Mouse (Mus musculus) hindbrain, embryonic 11.5 days (tissue): ENCODE data around the gene Foxl2. TPM values are rescaled to one million over a fixed set of nuclear protein-coding genes. Genes with fewer than 3 reads are reported as not detected.
A peak's percentile ranks its signal among the peaks of the same experiment; 100 is the strongest.

ENCODE experiments used
- ATAC-seq: fragments of 200-750 bp; cut with Nextera tagmentation; 2 replicates; pipeline ENCODE4 v1.8.0; 2017; ENCODE audit warnings: mild to moderate bottlenecking, moderate TSS enrichment, moderate library complexity; ENCODE audit not compliant: low FRiP score
- DNase-seq: peaks from one replicate; pipeline ENCODE4 v3.0.0-alpha.2; 2015; ENCODE audit warnings: low spot score
- H3K27ac ChIP-seq: fragments of 300-500 bp; sonication (generic); 2 replicates; pipeline ENCODE4 v1.5.1; 2014; ENCODE audit warnings: mild to moderate bottlenecking, low read depth, low read length
- H3K27me3 ChIP-seq: fragments of 300-500 bp; sonication (generic); 2 replicates; pipeline ENCODE4 v1.6.1; 2014; ENCODE audit warnings: mild to moderate bottlenecking, low read length, moderate library complexity, mixed read lengths; ENCODE audit not compliant: control insufficient read depth, insufficient read depth
- H3K36me3 ChIP-seq: fragments of 300-500 bp; sonication (generic); 2 replicates; pipeline ENCODE4 v1.6.1; 2014; ENCODE audit warnings: mild to moderate bottlenecking, low read length, moderate library complexity, mixed read lengths; ENCODE audit not compliant: control insufficient read depth, insufficient read depth
- H3K4me1 ChIP-seq: fragments of 300-500 bp; sonication (generic); replicated peaks from 2 replicates; pipeline ENCODE4 v1.6.1; 2014; ENCODE audit warnings: low read length, mixed read lengths; ENCODE audit not compliant: control insufficient read depth, insufficient read depth
- H3K4me2 ChIP-seq: fragments of 300-500 bp; sonication (generic); replicated peaks from 2 replicates; pipeline ENCODE4 v1.6.1; 2014; ENCODE audit warnings: mild to moderate bottlenecking, low read depth, low read length
- H3K4me3 ChIP-seq: fragments of 300-500 bp; sonication (generic); 2 replicates; pipeline ENCODE4 v1.5.1; 2014; ENCODE audit warnings: low read depth, low read length
- H3K9ac ChIP-seq: fragments of 300-500 bp; sonication (generic); 2 replicates; pipeline ENCODE4 v1.6.1; 2014; ENCODE audit warnings: low read depth, low read length
- H3K9me3 ChIP-seq: fragments of 300-500 bp; sonication (generic); 2 replicates; pipeline ENCODE4 v1.6.1; 2016; ENCODE audit warnings: low read length; ENCODE audit not compliant: control insufficient read depth
- WGBS: fragments of 180-500 bp; shearing (Covaris S2); extraction: QIAGEN DNeasy Blood & Tissue Kit; methylation state at CpG from one replicate; pipeline ENCODE4 v1.1.7; 2014; 5-methylcytosine and 5-hydroxymethylcytosine counted together
- polyA plus RNA-seq: library from polyadenylated mRNA; unstranded; fragments of >200 nt; fragmentation: Nextera tagmentation; extraction: Ambion mirVana; gene quantifications from 2 replicates; pipeline ENCODE4 v1.2.1, GENCODE M21; 2014

Foxl2 gene
- polyA plus RNA-seq, 1 experiment from 2014 or later, result 1.3 TPM

DNA sequence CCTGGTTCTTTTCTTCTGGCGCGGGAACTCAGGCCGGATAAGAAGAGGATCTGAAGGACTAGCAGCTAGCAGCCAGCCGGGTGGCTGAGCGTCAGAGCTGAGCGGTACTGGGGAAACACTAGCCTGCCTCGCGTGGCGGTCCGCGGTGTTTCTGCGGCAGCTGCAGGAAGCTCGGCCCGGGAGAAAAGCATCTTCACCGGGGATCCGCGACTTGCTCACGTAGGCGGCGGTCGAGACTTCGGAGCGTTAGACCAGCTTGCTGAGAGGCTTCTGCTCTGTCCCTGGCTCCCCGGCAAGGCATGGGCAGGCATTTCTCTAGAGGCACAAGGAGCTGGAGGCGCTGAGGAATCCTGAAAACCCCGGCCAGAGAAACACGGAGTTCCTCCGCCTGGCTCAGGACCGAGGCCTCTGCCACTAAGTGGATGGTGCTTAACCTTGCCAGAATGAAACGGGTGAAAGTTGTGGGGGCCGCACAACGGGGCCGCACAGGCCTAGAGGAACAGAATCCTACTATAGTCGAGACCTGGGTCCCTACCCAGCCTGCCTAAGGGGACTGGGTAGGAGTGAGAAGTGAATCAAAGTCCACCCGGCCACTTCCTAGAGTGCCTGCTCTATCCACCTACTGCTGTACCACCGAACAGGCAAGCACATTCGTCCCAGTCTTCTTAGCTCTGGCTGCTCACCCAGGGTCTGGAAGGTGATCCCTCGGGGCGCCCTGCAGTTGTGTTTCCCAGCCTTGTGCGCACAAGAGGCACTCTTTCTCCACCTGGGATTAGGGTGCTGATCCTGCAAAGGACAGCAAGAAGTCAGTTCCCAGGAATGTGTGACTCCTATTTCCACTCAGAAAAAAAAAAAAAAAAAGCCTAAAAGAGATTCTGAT, 2.7 kb upstream of the Foxl2 start:
- Histone ChIP-seq H3K4me1 (peaks cover 9% of the 10 kb centered on the region), H3K27me3 (peaks cover 70% of the 10 kb centered on the region), H3K4me2 (peak overlapping the region; percentile 26), H3K36me3 (no peaks in the 10 kb centered on the region), H3K9ac (peak overlapping the region; percentile 15; the same call in 1 of the 2 replicates), H3K9me3 (no peaks in the 10 kb centered on the region), H3K4me3 (0 out of 2 replicates have a peak overlapping the region, but pooled peaks have one; percentile 16), H3K27ac (no peak overlapping the region)
- ATAC-seq (no peak), DNase-seq (peak; percentile 61)
- under 1% methylated on average over 38 of the region's 40 CpGs for WGBS

- Histone ChIP-seq H3K4me2 (no peak overlapping the region), H3K27ac (no peak overlapping the region), H3K36me3 (no peaks in the 10 kb centered on the region), H3K27me3 (peaks cover 72% of the 10 kb centered on the region), H3K4me1 (peaks cover 9% of the 10 kb centered on the region), H3K4me3 (no peak overlapping the region), H3K9ac (no peak overlapping the region), H3K9me3 (no peaks in the 10 kb centered on the region)
- DNase-seq (no peak), ATAC-seq (no peak)
- 5% methylated on average over 4 of the region's 4 CpGs for WGBS
Observed at GRCm38 (mm10) chr9:98953291-98953690, 1.8 kb upstream of the Foxl2 start.

- peaks cover 9% of the 10 kb centered on the region for H3K4me1 ChIP-seq
- no peak overlapping the region for H3K4me2 ChIP-seq
- DNase-seq (peak; percentile 49), ATAC-seq (no peak)
- WGBS, result 2% methylated on average over 9 of the region's 9 CpGs
- no peak overlapping the region for H3K9ac ChIP-seq
- H3K27me3 ChIP-seq, result peaks cover 76% of the 10 kb centered on the region
- no peaks in the 10 kb centered on the region for H3K9me3 ChIP-seq
- H3K4me3 ChIP-seq, result no peak overlapping the region
- H3K36me3 ChIP-seq, result no peaks in the 10 kb centered on the region
- H3K27ac ChIP-seq, result no peak overlapping the region
Observed at GRCm38 (mm10) chr9:98953830-98954229, 1.3 kb upstream of the Foxl2 start.

GRCm38 (mm10) chr9:98954391-98955102, 541 bp upstream of the Foxl2 start:
- H3K36me3 ChIP-seq, result no peaks in the 10 kb centered on the region
- H3K4me3 ChIP-seq, result peak overlapping the region; percentile 43
- DNase-seq, result peak; percentile 71
- no peak overlapping the region; the same call in 1 of the 2 replicates for H3K9ac ChIP-seq
- peaks cover 83% of the 10 kb centered on the region for H3K27me3 ChIP-seq
- no peaks in the 10 kb centered on the region for H3K9me3 ChIP-seq
- no peak overlapping the region for H3K27ac ChIP-seq
- ATAC-seq, result no peak
- H3K4me2 ChIP-seq, result peak overlapping the region; percentile 82
- peaks cover 9% of the 10 kb centered on the region for H3K4me1 ChIP-seq
- 1% methylated on average over 33 of the region's 33 CpGs for WGBS

DNA sequence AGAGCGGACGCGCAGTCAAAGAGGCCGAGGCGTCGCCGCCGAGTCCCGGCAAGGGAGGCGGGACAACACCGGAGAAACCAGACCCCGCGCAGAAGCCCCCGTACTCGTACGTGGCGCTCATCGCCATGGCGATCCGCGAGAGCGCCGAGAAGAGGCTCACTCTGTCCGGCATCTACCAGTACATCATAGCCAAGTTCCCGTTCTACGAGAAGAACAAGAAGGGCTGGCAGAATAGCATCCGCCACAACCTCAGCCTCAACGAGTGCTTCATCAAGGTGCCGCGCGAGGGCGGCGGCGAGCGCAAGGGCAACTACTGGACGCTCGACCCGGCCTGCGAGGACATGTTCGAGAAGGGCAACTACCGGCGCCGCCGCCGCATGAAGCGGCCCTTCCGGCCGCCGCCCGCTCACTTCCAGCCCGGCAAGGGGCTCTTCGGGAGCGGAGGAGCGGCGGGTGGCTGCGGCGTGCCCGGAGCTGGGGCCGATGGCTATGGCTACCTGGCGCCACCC, 682 bp downstream of the Foxl2 start:
- under 1% methylated on average over 50 of the region's 60 CpGs for WGBS
- Histone ChIP-seq H3K4me2 (peak overlapping the region; percentile 82), H3K9me3 (no peaks in the 10 kb centered on the region), H3K4me3 (peak overlapping the region; percentile 43), H3K4me1 (peaks cover 9% of the 10 kb centered on the region), H3K9ac (peak overlapping the region; percentile 44; the same call in 1 of the 2 replicates), H3K36me3 (no peaks in the 10 kb centered on the region), H3K27me3 (peaks cover 88% of the 10 kb centered on the region), H3K27ac (no peak overlapping the region)
- peak; percentile 6; the same call in 1 of the 2 replicates for ATAC-seq
- no peak for DNase-seq

DNA sequence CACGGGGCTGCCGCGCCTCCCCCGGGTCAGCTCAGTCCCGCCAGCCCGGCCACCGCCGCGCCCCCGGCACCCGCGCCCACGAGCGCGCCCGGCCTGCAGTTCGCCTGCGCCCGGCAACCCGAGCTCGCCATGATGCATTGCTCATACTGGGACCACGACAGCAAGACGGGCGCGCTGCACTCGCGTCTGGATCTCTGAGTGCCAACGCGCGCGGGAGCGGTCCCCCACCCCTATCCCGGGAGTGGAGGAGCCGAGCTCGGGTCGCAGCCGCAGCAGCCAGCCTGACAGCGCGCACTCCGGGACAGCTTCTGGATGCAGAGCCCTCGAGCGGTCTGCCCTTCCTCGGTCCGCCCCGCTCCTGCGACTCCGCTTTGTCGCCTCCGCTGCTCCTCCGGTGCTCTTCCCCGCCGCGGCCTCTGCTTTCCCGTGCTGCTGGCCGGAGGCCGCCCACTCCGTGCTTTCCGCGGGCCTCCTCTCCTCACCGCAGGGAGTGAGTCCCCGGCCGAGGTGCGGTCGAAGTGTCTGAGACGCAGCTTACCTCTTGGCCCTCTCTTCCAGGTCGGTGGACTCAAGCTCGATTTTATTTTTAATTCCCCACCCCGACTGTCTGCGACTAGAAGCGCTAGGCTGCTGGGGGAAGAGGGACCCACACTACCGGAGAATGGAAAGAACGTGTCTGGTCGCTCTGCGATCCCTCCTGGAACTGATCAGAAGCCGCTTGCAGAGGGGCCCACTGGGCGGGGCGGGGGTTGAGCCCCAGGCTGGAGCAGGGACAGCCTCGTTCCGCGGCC, 1.7 kb downstream of the Foxl2 start:
- peak; percentile 34; the same call in 1 of the 2 replicates for ATAC-seq
- no peak overlapping the region for H3K27ac ChIP-seq
- WGBS, result under 1% methylated on average over 66 of the region's 80 CpGs

GRCm38 (mm10) chr9:98957751-98958351, 2.8 kb downstream of the Foxl2 start:
- no peak overlapping the region for H3K9ac ChIP-seq
- ATAC-seq (no peak), DNase-seq (peak; percentile 60)
- H3K4me1 ChIP-seq, result peaks cover 9% of the 10 kb centered on the region; the same call in 1 of the 2 replicates
- no peak overlapping the region for H3K4me3 ChIP-seq
- H3K4me2 ChIP-seq, result no peak overlapping the region; the same call in 1 of the 2 replicates
- 1% methylated on average over 23 of the region's 23 CpGs for WGBS
- H3K36me3 ChIP-seq, result no peaks in the 10 kb centered on the region
- no peaks in the 10 kb centered on the region for H3K9me3 ChIP-seq
- no peak overlapping the region for H3K27ac ChIP-seq
- peaks cover 88% of the 10 kb centered on the region for H3K27me3 ChIP-seq

More for the DNA sequence above, 1.7 kb downstream of the Foxl2 start:
- Histone ChIP-seq H3K9me3 (no peaks in the 10 kb centered on the region), H3K36me3 (no peaks in the 10 kb centered on the region), H3K4me2 (peak overlapping the region; percentile 82), H3K27me3 (peaks cover 88% of the 10 kb centered on the region), H3K9ac (peak overlapping the region; percentile 12; the same call in 1 of the 2 replicates), H3K4me3 (peak overlapping the region; percentile 43), H3K4me1 (peaks cover 9% of the 10 kb centered on the region)
- peak; percentile 76 for DNase-seq

DNA sequence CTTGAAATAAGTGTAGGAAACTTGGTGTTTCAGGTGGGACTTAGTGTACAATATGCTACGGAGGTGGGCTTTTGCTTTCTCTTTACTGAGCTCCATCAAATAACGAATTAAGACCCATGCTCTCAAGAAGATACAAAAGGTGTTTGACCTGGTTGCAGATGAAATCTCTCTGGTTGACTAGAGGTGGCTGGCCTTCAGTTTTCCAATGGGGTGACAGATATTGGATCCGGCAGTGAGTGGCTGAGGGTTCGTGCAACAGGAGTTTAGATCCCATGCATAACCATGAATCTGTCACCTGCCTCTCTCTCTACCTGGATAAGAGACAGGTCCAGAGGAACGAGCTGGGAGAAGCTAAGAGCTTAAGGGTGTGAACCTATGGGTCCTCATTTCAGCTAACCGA, 3.5 kb downstream of the Foxl2 start:
- Histone ChIP-seq H3K27me3 (peaks cover 88% of the 10 kb centered on the region), H3K4me1 (peaks cover 9% of the 10 kb centered on the region; the same call in 1 of the 2 replicates), H3K9me3 (no peaks in the 10 kb centered on the region), H3K4me3 (no peak overlapping the region), H3K27ac (no peak overlapping the region), H3K9ac (no peak overlapping the region), H3K36me3 (no peaks in the 10 kb centered on the region), H3K4me2 (no peak overlapping the region)
- ATAC-seq, result no peak
- 5% methylated on average over 6 of the region's 6 CpGs for WGBS
- DNase-seq, result peak; percentile 57
